Mouse (Mus musculus) C2C12 (cell line): ENCODE measurements around the gene Ptger1. TPM values are rescaled to one million over a fixed set of nuclear protein-coding genes. Genes with fewer than 3 reads are reported as not detected.

Source experiments
- H3K27me3 ChIP-seq: one replicate; pipeline ENCODE4 v1.6.1; 2011; ENCODE audit not compliant: control insufficient read depth, insufficient read depth, insufficient read length
- H3K36me3 ChIP-seq: one replicate; pipeline ENCODE4 v1.6.1; 2011; ENCODE audit not compliant: control insufficient read depth, insufficient read depth
- H3K4me3 ChIP-seq: one replicate; pipeline ENCODE4 v1.5.1; 2011; ENCODE audit warnings: mild to moderate bottlenecking, control low read depth; ENCODE audit not compliant: poor library complexity, insufficient read depth, severe bottlenecking
- H3K79me2 ChIP-seq: one replicate; pipeline ENCODE4 v1.6.1; 2011; ENCODE audit not compliant: control insufficient read depth, insufficient read depth
- H3K79me3 ChIP-seq: one replicate; pipeline ENCODE4 v1.6.1; 2011; ENCODE audit warnings: low read depth, control low read depth
- H3ac ChIP-seq: one replicate; pipeline ENCODE3; 2011; ENCODE audit warnings: low read depth; ENCODE audit not compliant: control insufficient read depth, insufficient read length
- CEBPB ChIP-seq: IDR thresholded peaks from one replicate; pipeline ENCODE4 v1.6.1; 2011; ENCODE audit warnings: low read depth, mild to moderate bottlenecking, control low read depth, moderate library complexity
- CTCF ChIP-seq: IDR thresholded peaks from one replicate; pipeline ENCODE4 v1.5.1; 2011; ENCODE audit not compliant: control insufficient read depth, insufficient read depth, insufficient read length
- FOSL1 ChIP-seq: IDR thresholded peaks from one replicate; pipeline ENCODE4 v1.8.0; 2011; ENCODE audit warnings: mild to moderate bottlenecking, low read length; ENCODE audit not compliant: poor library complexity, insufficient read depth, severe bottlenecking
- MAX ChIP-seq: IDR thresholded peaks from one replicate; pipeline ENCODE4 v1.6.1; 2011; ENCODE audit warnings: mild to moderate bottlenecking, control low read depth
- MYOD1 ChIP-seq: IDR thresholded peaks from one replicate; pipeline ENCODE4 v1.6.1; 2011; ENCODE audit warnings: low read depth; ENCODE audit not compliant: control insufficient read depth, insufficient read length
- MYOG ChIP-seq: IDR thresholded peaks from one replicate; pipeline ENCODE4 v1.6.1; 2011; ENCODE audit not compliant: control insufficient read depth, insufficient read length; ENCODE audit errors: extremely low read depth
- USF1 ChIP-seq: IDR thresholded peaks from one replicate; pipeline ENCODE4 v1.6.1; 2011; ENCODE audit warnings: low read depth, mild to moderate bottlenecking, control low read depth, moderate library complexity
- polyA plus RNA-seq: library from polyadenylated mRNA; unstranded; fragments of >200 nt; fragmentation: generic; extraction: Trizol; gene quantifications from one replicate; pipeline ENCODE4 v1.2.1, GENCODE M21; 2012; ENCODE audit warnings: missing spikeins

The Ptger1 gene
- polyA plus RNA-seq, 1 experiment: 0.56 TPM

DNA sequence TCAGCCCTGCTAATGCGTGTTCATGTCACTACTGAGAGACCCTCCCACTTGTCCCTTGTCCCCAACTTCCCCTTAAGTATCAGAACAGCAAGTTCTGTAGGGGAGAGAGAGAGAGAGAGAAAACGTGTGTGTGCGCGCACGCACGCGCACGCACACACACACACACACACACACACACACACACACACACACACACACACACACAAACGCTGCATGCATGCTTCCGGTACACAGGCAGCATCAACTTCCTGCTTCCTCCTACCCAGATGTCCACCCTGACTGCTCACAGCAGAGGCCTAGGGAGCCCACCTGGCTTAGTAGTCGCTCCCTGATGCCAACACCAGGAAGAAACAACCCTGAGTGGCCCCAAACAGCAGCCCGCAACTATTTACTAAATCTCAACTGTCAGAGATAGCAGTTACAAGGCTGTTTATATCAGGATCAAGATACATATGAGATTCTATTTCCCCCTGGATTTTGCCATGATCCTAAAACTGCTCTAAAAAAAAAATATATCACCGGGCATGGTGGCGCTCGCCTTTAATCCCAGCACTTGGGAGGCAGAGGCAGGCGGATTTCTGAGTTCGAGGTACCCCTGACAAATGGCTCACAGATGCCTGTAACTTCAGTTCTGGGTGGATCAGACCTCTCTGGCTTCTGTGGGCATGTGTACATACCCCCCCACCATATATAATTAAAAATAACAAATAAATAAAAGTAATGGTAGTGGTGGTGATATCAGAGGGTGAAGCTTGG lies 29.1 kb downstream of the Ptger1 start:
- Histone ChIP-seq H3K4me3 (no peak overlapping the region), H3K79me2 (peaks cover 36% of the 10 kb centered on the region), H3K36me3 (peaks cover 16% of the 10 kb centered on the region)

DNA sequence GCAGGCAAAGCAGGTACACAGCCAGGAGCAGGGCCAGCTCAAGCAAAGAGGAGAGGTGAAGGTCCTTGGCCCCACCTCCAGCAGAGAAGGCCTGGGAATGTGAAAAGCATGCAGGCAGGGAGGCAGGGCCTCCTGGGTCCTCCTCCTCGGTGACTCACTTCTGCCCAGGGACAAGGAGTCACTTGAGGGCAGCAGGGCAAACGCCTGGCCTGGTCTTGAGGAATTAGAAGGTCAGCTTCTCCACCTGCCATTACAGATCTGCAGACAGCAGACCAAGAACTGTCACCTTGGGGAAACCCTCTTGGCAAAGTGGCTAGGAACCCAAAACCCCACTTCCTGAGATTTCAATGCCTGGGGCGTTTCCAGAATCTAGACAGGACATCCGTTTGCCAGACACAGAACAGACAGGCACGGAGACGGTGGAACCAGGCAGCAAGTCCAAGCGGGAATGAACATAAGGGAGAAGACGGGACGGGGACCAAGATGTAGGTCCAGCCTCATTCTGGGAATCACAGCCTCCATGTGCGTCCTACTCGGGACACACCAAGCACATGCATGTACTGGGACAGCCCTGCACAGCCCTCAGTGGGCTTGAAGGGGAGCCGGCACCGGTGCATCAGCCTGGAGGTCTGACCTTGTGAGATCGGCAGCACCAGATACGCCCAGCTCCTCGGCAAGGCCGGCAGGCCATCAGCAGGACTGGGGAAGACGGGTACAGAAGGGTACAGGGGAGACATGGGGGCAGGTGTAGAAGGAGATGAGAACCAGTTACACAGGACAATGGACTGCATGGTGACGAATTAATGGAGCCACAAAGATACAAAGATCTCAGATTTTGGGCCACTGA lies 31.1 kb downstream of the Ptger1 start:
- H3ac ChIP-seq: peak overlapping the region; percentile 53
- no peaks in the 10 kb centered on the region for H3K36me3 ChIP-seq
- peaks cover 36% of the 10 kb centered on the region for H3K79me2 ChIP-seq
- no peak for TF ChIP-seq CTCF
- TF ChIP-seq USF1: no peak
- TF ChIP-seq CEBPB: no peak
- peak; percentile 64 for TF ChIP-seq MYOD1
- TF ChIP-seq FOSL1: no peak
- no peak for TF ChIP-seq MAX
- TF ChIP-seq MYOG: no peak
- peak overlapping the region; percentile 59 for H3K4me3 ChIP-seq
- H3K27me3 ChIP-seq: no peaks in the 10 kb centered on the region
- H3K79me3 ChIP-seq: peaks cover 5% of the 10 kb centered on the region

More for the DNA sequence above, 29.1 kb downstream of the Ptger1 start:
- Histone ChIP-seq H3ac (no peak overlapping the region), H3K27me3 (no peaks in the 10 kb centered on the region), H3K79me3 (peaks cover 5% of the 10 kb centered on the region)
- TF ChIP-seq CTCF: no peak
- TF ChIP-seq FOSL1: no peak
- TF ChIP-seq USF1: no peak
- no peak for TF ChIP-seq MAX
- no peak for TF ChIP-seq MYOG
- no peak for TF ChIP-seq MYOD1
- no peak for TF ChIP-seq CEBPB

DNA sequence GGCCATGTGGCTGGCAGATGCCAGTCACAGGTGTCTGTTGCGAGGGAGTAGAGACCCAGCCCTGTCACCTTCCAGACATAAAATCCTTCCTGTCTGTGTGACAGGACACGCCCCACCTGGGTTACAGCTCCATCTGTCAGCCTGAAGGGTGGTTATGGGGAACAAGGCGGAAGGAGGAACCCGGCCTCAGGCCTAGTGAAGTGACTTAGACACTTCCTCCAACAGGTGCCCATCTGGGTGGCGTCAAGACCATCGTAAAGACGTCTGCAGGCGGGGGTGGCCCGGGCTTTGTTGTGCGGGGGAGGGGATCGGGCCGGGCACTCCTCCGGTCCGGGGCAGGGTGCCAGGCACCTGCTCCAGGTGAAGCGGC lies 31.8 kb downstream of the Ptger1 start:
- Histone ChIP-seq H3K36me3 (no peaks in the 10 kb centered on the region), H3K4me3 (peak overlapping the region; percentile 59), H3K79me3 (peaks cover 5% of the 10 kb centered on the region), H3K27me3 (no peaks in the 10 kb centered on the region), H3ac (peak overlapping the region; percentile 78), H3K79me2 (peaks cover 36% of the 10 kb centered on the region)
- no peak for TF ChIP-seq MAX
- TF ChIP-seq MYOG: no peak
- TF ChIP-seq CEBPB: no peak
- TF ChIP-seq MYOD1: no peak
- no peak for TF ChIP-seq CTCF
- TF ChIP-seq FOSL1: no peak
- no peak for TF ChIP-seq USF1

DNA sequence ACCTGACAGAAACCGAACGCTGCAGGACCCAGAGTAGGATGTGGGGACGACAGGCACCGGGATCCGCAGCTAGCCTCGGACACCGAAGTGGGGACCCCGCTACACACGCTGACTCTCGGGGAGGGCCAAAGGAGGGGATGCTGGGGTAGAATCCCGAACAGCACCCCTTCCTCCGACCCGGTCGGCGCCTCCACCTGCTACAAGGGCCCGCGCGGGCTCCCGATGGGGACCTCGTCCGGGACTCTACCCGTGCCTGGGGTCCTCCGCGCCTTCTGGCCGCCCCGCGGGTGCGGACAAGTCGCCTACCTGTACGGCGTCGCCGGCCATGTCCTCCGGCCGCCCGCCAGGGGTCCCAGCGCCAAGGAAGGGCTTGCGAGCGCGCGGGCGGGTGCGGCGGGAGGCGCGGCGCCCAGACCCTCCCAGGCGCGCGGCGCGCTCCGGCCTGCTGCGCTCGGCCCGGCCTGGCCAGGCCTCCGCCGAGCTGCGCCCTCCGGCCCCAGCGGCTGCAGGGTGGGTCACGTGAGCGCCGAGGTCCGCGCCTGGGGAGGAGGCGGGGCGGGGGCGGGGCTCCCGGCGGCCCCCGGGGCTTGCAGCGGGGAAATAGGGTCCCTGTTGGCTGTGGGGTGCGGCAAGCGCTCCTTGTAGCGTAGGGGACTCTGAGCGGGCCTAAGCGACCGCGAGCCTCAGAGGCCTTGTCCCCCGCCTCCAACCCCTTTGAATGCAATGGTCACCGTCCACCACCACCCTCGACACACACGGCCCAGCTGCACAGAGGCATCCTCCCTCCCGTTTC lies 32.4 kb downstream of the Ptger1 start, which contains the start of gene Pkn1:
Pkn1 (minus strand) TSS at position 519 of the 793 bp plus-strand sequence.
- H3K27me3 ChIP-seq: no peaks in the 10 kb centered on the region
- H3K79me3 ChIP-seq: peaks cover 5% of the 10 kb centered on the region
- H3ac ChIP-seq: peak within 1 kb of the TSS; percentile 78
- peaks cover 36% of the 10 kb centered on the region for H3K79me2 ChIP-seq
- peak within 1 kb of the TSS; percentile 59 for H3K4me3 ChIP-seq
- no peak for TF ChIP-seq CEBPB
- peak; percentile 78 for TF ChIP-seq USF1
- H3K36me3 ChIP-seq: no peaks in the 10 kb centered on the region

DNA sequence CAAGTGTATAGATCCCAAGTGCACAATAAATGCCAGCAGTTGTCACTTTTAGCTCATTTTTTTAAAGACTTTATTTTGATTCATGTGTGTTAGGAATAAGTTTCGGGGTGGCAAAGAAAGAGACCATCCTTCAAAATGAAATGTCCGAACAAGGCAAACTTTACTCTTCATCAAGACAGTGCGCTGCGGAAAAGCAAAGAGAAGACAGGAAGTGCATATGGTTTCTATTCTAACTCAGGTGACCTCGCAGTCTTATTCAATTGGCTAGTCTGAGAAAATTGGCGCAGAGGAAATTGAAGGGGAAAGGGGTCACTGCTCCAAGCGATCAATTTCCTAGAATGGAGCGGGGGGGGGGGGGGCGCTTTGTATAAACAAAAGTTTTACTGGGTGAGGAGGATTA lies 33.1 kb downstream of the Ptger1 start:
- Histone ChIP-seq H3K79me2 (peaks cover 36% of the 10 kb centered on the region), H3K4me3 (peak overlapping the region; percentile 59), H3K27me3 (no peaks in the 10 kb centered on the region), H3K79me3 (peaks cover 5% of the 10 kb centered on the region), H3ac (no peak overlapping the region), H3K36me3 (no peaks in the 10 kb centered on the region)
- TF ChIP-seq USF1 (no peak), MYOG (no peak), CTCF (no peak), MAX (no peak), MYOD1 (no peak), FOSL1 (no peak), CEBPB (no peak)
